Mouse (Mus musculus): ENCODE results near the gene Lcn9.
"Not testable (repeated sequence)": the region's sequence is repeated elsewhere in the genome, so short reads cannot be mapped to it uniquely, and the experiment has no call there.

The Lcn9 gene

DNA sequence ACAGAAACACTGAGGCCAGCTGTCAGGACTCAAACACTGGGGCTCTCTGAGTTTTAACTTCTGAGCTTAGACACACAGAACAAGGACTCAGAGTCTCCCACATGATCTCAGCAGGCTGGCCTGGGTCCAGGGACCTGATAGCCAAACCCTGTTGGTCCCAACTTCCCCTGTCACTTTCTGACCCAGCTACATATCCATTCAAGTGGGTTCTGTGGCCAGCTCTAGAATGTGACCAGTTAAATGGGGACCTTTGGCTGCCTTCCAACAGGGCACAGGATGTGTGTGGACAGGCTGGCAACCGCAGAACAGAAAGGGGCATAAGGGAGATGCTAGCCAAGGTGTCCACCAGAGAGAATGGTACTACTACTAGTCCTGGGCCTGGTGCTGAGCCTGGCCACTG, at the start of gene Lcn9:
TSS of gene Lcn9 (plus strand) at position 348 of the 400 bp plus-strand sequence.
- peak; percentile 77 for DNase-seq (ENCODE audit: low read depth)

DNA sequence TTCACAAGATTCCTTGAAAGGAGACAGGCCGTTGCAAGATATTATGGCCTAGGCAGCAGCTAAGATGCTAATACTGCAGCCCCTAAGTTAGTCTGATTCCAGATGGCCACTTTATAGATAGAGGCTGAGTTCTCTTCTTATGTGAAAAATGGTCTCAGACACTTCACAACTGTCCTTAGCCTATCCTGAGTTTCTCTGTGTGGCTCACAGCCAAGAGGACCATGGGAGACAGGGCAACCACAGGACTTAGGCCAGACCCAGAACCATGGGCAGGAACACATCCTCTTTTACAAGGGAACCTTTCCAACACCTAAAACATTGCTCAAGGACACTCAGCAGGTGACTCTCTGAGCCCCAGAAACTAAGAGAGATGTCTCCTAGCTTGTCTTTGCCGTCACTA, 49.4 kb upstream of the Lcn9 start:
- no peak for DNase-seq (ENCODE audit: low read depth)

DNA sequence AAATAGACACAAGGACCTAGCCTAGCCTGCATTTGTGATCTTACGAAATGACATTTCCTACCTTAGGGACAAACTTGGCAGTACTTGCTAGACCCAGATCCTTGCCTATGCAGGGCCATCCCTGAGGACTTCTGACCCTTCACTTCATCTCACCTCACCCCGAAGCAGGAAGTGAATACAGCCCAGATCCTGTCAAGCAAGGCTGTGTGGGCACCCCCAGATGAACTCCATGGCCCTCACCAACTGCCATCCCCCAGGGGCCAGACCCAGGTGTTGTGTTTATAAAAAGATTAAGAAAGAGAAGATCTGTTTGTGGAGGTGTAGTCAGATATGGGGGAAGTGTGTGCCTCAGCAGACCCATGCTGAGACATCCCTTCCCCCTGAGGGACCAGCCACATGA, 48.3 kb upstream of the Lcn9 start:
- no peak for DNase-seq (ENCODE audit: low read depth)

DNA sequence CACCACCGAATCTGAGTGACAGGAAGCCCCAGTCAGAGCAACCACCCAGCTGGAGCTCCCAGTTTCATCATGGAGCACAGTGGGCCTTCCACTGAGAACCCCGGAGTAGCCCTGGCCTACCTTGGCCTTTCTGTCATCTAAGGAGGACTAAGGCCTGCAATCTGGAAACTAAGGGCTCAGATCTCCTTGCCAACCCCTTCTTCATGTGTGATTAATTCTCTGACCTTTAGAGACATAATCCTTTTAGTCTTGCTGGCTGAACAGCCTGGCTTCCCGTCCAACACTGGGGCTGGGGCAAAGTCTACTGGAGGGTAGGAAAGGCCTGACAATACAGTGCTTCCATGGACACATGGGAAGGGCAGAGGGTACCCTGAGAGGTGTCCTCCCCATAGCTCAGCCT, 47.0 kb upstream of the Lcn9 start:
- DNase-seq (ENCODE audit: low read depth), result no peak

DNA sequence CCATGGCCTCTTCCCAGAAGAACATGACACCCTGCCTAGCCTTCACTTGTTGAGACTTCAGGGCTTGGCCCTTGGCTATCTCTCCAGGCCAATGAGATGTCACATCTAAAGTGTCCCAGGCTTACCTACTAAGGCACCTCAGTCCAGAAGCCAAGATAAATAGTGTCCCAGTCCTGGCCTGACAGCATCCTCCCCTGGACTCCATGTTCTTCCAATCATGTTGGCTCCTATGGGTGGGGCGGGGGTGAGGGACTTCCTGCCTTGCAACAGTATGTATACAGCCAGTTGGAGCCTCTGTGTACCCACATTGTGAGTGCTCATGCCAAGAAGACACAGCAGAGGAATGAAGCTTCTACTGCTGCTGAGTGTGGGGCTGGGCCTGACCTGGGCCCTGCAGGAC, 46.2 kb upstream of the Lcn9 start, which contains the start of gene Lcn11:
TSS of gene Lcn11 (plus strand) at position 301 of the 400 bp plus-strand sequence.
- no peak for DNase-seq (ENCODE audit: low read depth)

DNA sequence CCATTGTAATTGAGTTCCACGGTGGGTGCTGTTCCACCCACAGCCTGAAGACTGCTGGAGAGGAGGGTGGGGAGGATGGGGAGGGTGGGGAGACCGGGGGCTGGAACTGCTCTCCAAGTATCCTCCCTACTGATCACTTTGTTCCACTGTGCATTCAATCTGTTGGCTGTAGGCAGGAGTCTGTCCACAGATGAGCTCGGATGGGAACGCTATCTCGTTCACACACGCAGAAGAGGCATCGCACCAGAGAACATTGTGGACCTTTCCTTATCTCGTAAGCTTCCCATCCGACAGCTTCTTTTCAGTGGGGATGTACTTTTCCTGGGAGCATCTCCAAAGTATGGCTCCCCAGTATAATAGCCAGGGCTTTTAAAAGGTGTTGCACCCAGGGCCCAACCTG, 43.9 kb upstream of the Lcn9 start:
- no peak for DNase-seq (ENCODE audit: low read depth)

DNA sequence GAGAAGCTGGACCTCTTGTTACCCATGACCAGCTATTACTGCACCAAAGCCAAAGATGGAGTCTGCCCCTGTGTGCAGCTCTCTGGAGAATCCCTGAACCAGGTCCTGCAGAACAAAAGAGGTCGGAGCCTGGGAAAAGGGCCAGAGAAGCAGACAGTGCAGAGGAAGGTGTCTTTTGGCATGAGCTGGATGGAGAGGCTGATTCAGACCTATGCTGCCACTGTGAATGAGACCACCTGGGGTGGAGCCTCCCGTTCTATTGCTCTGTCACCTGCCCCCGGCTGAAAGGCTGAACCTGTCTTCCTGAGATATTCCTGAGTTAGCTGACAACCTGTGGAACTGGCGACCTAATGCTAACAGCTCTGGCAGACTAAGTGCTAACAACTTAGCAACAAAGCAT, 42.0 kb upstream of the Lcn9 start:
- DNase-seq (ENCODE audit: low read depth), result no peak

DNA sequence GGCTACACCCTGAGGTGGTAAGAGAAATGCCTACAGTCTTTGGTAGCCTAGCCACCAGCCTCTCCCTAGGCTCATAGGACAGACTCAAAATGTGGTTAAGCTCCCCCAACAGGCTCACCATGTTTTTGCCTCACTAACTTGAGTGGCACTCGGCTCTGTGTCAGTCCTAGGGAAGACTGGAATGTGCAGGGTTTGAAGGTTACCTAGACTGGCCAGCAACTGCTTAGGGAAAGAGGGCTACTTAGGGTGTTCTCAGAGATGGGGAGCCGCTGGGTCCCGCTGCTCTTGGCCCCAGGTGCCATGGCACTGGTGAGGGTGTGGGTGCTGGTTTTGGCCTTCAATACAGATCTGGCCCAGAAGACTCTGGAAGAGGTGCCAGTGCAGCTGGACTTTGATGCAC, 41.0 kb upstream of the Lcn9 start, which contains the start of gene Gm13539:
TSS of gene Gm13539 (plus strand) at position 301 of the 400 bp plus-strand sequence.
- DNase-seq (ENCODE audit: low read depth), result no peak

DNA sequence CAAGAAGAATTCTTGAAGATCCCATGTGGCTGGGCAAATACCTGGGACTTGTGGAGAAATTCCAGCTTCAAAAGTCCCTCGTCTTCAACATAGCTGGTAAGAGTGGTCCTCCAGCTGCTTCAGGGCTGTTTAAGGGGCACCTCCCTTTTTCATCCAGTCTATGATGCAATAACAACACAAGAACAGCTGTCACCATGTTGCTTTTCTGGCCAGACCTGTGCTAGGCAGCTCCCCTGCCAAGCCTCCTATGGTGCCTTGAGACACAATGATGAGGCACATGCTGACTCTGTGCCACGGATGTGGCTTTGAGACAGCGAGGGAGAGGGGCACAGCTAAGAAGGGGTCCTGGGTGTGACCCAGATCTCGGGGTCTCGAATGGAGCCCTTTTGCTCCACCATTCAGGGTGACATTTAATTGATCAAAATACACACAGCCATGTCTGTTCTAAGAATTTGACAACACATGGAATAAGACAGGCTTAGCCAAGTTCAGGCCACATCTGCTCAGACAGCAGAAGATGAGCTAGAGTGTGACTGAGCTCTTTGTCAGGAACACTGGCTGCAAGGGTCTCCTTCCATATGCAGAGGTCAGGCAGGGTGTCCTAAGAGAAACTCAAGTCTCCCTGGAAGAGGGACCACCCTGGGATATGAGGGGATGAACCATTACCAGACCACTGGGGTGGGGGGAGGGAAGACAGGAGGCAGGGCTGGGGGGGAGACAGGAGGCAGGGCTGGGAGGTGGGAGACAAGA, 37.2 kb upstream of the Lcn9 start:
- DNase-seq (ENCODE audit: low read depth), result no peak

DNA sequence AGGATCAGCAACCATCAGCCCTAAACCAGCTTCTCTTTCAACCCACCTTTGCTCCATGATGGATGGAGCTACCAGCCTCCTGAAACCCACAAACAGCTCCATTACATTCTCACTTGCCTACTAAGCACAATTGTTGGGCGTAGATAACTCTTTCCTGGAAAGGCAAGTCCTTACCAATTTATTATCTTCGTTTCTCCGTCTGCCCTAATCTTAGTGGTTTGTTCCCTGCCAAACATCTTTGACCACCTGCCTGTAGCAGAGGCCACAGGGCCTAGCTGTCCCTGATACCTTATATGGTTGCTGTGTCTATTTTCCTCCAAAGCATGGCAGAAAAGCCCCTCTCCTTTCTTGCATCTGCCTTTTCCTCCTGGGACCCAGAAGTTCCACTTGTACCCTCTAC, 33.9 kb upstream of the Lcn9 start:
- DNase-seq (ENCODE audit: low read depth), result no peak

DNA sequence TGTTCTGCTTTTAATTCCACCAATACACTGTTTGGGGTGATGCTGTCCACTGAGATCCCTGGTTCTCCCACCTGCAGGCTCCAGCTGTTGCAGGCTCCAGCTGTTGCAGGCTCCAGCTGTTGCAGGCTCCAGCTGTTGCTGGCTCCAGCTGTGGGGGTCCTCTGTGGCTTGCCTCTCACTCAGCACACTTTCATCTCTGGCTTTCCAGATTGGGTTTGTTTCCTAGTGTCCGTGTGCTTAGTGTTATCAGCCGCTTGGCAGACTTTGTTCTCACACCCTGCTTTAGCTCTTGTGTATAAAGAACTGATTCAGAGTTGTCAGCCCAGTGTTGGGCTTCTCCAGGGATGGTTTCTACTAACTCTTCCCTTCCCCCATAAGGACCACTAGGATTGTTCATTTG, 25.3 kb upstream of the Lcn9 start:
- no peak for DNase-seq (ENCODE audit: low read depth)

DNA sequence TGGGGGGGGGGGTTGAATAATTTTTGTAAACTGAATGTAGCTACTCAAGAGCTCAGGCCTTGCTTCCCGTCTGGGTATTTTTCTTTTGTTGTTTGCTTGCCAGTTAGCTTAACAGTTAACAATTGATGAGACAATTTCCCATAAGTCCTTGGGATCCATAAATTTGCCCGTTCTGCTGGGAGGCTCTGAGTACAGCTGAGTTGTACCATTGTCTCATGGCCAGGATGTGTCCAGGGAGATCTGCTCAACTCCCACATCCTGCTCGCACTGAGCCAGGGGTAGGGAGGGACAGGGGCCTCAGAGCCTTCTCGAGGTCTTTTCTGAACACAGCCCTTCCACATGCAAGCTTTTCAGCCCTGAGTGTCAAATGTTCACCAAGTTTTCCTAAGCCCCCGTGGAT, 24.9 kb upstream of the Lcn9 start:
- no peak for DNase-seq (ENCODE audit: low read depth)

DNA sequence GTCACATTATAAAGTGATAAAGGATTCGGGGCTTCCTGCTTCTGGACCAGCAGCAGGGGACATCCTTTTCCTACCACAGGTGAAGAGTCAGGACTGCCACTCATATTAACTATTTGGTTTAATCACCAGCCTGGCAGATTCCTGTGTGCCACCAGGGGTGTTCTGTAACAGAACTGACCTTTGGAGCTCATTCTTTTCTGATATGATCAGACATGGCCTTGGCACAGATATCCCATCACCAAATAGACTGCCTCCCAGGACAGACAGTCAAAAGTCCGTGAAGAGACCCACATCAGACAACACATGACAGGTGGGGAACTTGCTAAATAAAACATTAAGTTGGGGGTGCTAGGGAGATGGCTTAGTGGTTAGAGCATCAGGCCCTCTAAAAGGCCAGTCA, 11.2 kb upstream of the Lcn9 start:
- no peak for DNase-seq (ENCODE audit: low read depth)

DNA sequence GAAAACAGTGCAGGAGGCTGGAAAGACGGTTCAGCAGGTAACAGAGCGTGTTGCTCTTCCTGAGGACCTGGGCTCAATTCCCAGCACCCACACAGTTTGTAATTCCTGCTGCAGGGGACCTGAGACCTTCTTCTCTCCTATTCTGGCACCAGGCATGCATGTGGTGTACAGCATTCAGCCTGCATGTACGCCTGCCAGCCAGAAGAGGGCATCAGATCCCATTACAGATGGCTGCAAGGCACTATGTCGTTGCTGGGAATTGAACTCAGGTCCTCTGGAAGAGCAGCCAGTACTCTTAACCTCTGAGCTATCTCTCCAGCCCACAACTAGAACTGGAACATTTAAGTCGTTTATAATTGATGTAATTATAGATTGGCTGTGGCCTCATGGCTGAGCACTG, 9.6 kb upstream of the Lcn9 start:
- no peak for DNase-seq (ENCODE audit: low read depth)

DNA sequence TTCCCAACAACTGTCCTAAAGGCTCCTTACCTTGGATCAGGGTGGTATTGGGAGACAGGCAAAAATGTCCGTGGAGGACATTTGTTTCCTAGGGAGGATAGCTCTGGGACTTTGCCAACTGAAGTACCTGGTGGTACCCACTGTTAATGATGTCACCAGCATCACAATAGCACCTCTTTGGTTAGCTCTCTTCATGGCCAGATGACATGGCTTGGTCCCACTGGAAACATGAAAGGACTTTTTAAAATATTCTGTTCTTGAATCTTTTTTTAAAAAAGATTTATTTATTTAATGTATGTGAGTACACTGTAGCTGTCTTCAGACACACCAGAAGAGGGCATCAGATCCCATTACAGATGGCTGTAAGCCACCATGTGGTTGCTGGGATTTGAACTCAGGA, 7.2 kb upstream of the Lcn9 start, which contains the start of gene Glt6d1:
TSS of gene Glt6d1 (minus strand) at position 101 of the 400 bp plus-strand sequence.
- DNase-seq (ENCODE audit: low read depth), result not testable (repeated sequence)

DNA sequence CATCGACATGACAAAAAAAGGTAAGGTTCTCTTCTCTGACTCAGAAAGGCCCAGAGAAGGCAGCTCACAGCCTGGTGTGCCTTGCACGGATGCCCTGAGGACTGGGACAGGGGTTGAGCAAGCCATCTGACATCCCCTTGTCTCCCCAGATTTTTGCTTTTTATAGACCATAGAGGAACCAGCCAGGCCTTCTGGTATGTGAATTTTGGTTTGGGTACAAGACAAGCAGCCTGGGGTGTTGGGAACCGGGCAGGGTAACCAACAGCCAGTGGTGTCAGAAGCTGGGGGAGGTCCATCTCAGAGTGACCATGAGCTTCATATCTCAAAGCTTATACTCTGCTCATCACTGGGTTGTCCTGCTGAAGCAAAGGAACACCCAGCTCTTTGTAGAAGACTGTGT, 1.8 kb downstream of the Lcn9 start:
- no peak for DNase-seq (ENCODE audit: low read depth)

DNA sequence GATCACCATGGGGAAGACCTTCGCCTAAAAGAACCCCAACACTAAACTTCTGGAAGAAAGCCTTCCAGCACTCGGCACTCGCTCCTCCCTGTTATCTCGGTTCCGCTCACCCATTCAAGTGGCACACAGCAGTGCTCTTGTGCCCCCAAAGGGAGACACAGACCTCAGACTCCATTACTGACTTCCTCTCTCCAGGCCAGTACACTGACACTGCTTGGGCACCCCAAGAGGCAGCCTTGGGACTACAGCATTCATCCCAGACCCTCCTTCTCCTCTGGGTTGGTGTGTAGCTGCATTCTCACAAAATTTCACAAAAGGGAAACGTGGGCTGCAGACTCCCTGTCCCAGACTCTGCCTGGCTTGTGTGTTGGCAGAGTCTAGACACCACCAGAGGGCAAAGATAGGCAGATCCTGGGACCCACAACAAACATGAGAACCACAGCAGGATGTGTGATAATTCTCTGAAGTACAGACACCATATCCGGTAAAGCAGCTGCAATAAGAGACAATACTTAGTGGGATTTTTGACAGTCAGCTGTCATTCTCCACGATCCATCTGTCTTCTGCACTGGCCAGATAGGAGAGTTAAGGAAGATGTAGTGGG, 5.5 kb downstream of the Lcn9 start:
- DNase-seq (ENCODE audit: low read depth), result peak; percentile 51

DNA sequence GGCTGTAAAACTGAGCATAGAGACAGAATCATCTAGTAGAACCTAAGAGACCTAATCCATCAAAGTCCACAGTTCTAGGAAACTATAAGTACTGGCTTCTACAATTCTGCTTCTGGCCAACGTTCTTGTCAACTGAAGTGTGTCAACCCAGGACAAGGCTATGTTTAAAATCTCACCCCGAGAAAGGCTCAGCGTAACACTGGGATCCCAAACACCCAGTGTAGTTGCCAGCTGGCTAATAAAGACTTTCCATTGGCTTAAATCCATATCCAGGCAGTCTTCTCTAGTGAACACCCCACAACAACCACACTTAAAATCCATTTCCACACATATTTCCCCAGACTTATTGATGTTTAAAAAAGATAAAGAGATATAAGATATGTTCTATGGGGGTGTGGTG, 7.8 kb downstream of the Lcn9 start:
- no peak for DNase-seq (ENCODE audit: low read depth)

DNA sequence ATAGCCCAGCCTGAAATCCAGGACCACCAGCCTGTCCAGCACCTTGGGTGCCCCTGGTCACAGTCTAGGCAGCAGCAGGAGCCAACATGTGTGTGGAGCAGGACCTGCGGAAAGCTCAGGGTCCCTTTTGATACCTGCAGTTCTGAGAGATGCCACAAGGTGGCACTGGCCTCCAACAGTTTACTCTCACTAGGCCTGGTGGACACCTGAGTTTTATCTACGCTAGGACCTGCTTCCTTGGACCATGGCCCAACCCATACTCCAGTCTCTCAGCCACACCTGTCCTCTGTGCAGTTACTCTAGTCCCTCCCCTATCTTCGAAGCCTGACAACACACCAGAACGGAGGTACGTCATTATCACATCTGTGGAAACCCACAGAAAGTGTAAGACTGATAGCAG, 13.3 kb downstream of the Lcn9 start:
- DNase-seq (ENCODE audit: low read depth), result peak; percentile 68

DNA sequence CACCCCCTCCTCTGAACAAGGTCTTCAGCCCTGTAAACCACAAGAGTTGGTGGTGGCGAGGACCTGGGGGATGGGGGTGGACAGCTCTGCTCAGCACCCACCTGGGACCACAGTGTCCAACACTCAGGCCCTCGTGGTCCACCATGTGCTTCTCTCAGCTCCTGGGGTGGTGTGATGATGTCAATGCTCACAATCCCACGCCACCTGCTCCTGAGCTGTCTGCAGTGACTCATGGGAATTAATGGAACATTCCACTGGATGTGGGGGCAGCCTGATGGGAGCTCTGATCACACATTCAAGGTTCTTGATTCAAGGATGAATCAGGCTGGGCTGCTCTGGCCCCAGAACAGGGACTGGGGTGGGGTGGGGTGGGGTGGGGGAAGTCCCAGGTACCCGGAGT, 19.2 kb downstream of the Lcn9 start:
- DNase-seq (ENCODE audit: low read depth), result no peak

DNA sequence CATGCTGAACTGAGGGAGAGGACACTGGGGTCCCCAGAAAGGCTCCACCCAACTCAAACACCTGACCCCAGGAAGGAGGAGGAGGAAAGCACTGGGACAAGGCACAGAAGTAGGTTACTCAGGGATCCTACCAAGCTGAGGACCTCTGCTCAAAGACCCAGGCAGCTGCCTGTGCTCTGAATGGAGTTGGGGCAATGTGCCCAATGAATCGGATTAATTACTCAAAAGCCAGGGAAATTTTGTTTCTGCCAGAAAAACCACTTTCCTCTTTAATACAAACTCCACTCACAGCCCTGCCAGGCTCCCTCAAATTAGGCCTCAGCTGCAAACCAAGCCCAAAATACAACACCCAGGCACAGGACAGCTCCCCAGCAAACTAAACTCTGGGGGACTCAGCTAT, 19.8 kb downstream of the Lcn9 start:
- DNase-seq (ENCODE audit: low read depth), result no peak

DNA sequence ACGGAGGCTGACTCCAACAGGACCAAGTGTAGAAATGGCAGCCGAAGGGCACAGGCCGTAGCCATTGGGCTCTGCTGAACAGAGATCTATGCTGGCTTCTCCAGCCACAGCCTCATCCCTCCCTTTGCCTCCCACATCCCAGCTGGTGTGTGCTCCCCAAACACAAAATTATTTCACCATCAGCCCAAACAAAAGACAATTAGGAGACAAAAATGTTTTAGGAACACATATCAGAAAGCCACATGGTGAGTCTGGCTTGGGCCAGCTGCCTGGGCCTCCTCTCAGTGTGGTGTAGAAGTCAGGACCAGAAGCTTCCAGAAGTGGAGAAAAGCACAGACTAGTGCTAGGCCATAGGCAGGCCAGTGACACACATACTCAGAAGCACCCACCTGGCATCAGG, 21.1 kb downstream of the Lcn9 start:
- DNase-seq (ENCODE audit: low read depth), result no peak

DNA sequence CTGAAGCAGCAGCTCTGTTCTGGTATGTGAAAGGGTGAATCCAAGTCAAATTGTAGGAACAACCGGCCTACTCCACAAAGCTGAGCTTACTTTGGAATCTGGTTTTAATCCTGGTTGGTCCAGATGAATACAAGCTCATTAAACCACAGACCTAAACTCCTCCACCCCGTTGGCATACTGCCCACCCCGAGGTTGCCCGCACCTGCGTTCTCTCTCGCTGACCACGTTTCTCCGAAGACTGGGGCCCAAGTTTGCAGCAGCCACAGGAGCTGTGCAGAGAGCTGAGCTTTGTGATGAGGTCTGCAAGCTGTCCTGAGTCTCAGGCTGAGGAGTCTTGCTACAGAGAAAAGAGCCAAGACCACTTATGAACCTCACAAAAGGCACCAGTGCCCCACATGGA, 23.6 kb downstream of the Lcn9 start:
- DNase-seq (ENCODE audit: low read depth), result no peak

DNA sequence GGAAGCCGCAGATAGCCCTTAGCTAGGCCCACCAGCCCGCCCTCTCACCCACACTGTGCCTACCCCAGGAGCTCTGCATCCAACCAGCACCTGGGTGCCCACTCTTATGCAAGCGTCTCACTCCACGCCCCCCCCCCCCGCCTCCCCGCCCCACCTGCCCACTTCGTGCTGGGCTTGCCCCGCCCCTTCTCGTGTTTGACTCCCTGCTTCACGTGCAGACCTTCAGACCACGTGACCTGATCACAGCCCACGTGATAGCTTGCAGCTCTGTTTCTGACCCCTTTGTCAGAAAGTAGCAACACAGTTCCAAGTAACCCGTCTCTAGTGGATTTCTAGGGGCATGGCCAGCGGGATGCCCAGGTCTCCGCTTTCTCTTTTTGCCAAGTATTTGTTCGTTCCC, 24.3 kb downstream of the Lcn9 start, which contains the start of gene Sohlh1:
TSS of gene Sohlh1 (minus strand) at position 23 of the 400 bp plus-strand sequence.
- DNase-seq (ENCODE audit: low read depth), result no peak

All from 416B (cell line).